Mouse (Mus musculus) layer of hippocampus, postnatal 25 days (tissue): ENCODE results near the gene Spata31d1a. TPM values are rescaled to one million over a fixed set of nuclear protein-coding genes. Genes with fewer than 3 reads are reported as not detected.

Source experiments
- DNase-seq, 2 experiments: peaks; one replicate each; pipeline ENCODE4 v3.0.0; 2022; ENCODE audit warnings: mixed read lengths in 2 of 2, low spot score in 1 of 2; ENCODE audit errors: extremely low spot score in 1 of 2
- total RNA-seq, 2 experiments: library from RNA; stranded (reverse); gene quantifications; 2 replicates each; pipeline ENCODE4 v1.2.3; 2021

Gene Spata31d1a
- total RNA-seq, 2 experiments from 2014 or later, result 0.27 to 0.38 TPM

- DNase-seq, result no peak
Observed at GRCm38 (mm10) chr13:59671521-59671920, 38.6 kb downstream of the Spata31d1a start.

DNA sequence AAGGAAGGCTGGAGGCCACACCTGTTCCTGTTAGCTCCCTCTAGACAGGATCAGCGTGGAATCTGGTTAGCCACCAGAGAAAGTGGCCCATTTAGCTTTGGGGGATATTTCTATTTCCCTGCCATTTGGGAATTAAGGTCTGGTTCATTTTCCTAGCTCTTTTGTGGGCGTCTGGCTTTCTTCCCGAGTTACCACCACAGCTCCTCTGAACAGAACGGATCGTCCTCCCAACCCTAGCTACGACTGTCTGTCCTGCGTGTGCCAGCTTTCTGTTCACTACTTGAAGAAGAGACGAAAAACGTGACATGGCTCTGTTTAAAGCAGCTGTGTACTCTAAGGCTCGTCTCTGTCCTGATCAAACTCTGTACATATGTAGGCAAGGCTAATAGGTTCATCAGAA is 40.2 kb downstream of the Spata31d1a start:
- DNase-seq, result no peak

GRCm38 (mm10) chr13:59668501-59669093 is 41.5 kb downstream of the Spata31d1a start:
- no peak for DNase-seq

- DNase-seq, result no peak
Observed at GRCm38 (mm10) chr13:59667763-59668162, 42.4 kb downstream of the Spata31d1a start.

DNA sequence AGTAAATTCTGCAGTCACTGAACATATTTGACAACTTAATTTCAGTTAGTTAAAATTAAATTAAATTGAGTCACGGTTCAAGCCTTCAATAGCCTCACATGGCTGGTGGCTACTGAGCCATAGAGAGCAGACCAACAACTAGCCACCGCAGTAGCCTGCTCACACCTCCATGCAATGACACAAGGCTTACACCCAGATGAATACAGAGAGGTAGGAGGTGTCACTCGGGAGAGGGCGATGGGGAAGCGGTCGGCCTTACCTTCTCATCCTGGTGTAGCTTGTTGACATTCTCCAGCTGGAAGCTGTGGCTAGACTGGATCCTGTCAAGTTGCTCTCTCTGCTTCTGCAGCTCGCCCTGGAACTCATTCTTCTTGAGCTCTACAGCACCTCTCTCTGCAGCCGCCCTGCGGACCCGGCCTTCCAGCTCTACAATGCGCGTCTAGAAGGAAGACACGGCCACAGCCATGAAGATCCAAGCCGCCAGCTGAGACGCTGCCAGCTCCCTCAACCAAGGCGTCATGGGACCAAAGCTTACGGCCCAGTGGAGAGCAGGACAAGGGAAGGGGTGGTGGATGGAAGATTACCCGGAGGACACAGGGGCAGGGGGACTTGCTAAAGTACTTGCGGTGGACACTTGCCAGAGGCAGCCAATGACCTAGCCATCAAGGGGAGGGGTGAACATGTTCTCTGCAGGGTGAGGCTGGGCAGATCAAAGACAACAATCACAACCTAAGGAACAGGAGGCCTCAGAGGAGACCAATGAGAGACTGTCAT is 46.0 kb downstream of the Spata31d1a start:
- no peak for DNase-seq

DNA sequence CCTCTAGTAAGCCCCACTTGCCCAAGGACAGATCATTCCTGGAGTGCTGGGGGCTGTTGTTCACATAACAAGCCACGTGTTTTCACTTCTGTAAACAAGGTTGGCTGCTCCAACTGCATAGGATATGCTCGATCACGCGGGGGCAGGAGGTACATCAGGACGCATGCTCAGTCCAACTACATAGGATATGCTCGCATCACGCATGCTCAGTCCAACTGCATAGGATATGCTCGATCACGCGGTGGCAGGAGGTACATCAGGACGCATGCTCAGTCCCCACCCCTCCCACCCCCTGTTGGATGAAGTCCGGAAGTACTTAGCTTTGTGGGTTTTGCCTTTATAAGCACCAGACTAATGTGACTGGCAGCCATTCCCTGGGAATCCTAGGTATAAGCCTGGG is 48.2 kb downstream of the Spata31d1a start:
- DNase-seq, result no peak

DNA sequence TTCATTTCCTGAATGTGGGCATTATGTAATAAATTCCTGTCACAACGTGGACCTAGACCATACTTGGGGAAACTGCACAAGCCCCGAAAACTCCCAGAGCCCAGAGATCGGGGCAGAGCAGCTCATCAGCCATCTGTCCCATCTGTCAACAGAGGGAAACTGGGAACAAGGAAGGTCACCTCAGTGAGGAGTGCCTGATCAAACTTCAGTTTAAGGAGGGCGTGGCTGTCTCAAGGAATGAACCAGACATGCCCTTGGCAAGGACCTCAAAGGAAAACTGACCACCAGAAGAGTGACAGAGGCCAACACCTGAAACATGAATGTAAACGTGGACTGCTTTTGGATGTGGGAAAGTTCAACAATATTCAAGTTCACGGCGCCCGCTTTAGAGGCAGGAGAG is 48.7 kb downstream of the Spata31d1a start:
- DNase-seq, result no peak

DNA sequence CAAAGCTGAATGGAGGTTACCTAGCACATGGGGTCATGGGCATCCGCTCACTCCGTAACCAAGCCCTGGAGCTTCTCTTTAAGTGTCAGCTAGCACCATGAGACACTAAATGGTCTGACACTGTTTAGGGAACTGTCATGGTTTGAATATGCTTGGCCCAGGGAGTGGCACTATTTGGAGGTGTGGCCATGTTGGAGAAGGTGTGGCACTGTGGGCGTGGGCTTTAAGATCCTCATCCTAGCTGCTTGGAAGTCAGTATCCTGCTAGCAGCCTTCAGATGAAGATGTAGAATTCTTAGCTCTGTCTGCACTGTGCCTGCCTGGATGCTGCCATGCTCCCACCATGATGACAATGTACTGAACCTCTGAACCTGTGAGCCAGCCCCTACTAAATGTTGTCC is 49.8 kb downstream of the Spata31d1a start:
- no peak for DNase-seq

DNA sequence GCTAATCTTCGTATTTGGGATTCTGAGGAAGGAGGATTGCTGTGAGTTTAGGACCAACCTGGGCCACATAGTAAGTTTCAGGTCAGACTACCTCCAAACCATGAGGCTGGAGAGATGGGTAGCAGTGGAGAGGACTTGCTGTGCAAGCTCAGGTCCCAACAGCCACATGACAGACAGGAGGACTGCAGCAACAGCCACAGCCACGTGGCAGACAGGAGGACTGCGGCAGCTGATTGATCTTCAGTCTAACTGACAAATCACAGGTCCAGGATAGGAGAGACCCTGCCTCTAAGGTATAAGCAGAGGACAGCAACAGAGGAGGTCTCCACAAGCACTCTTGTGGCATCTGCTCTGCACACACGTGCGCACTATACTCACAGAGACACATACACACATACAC is 52.3 kb downstream of the Spata31d1a start:
- DNase-seq, result no peak

- DNase-seq, result no peak
Observed at GRCm38 (mm10) chr13:59656975-59657388, 53.1 kb downstream of the Spata31d1a start.

- no peak for DNase-seq
Observed at GRCm38 (mm10) chr13:59656316-59656832, 53.8 kb downstream of the Spata31d1a start.

DNA sequence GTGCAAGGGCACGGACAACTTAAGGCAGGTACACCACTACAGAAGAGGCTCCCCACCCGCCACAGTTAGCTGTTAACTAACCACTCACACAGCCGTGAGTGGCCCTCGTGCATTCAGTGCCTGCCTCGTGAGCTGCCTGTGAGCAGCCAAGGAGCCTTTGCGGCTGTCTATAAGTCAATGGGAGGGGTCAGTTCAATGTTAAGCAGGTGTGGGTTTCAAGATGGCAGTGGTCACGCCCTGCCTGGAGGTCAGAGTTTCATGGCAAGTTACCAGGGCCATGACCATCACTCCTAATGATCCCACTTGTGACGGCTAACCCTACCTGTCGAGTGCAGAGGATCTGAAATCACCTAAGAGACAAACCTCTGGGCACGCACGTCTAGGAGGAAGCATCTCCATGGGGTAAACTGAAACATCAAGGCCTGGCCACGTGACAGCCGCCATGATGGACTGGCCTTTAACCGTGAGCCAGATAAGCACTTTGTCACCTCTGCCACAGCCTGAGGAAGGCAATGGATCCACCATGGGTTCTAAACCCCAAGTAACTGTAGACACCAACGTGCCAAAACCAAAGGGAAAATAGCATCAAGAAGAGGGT is 54.3 kb downstream of the Spata31d1a start:
- DNase-seq, result no peak

- no peak for DNase-seq
Observed at GRCm38 (mm10) chr13:59654465-59654864, 55.7 kb downstream of the Spata31d1a start.

DNA sequence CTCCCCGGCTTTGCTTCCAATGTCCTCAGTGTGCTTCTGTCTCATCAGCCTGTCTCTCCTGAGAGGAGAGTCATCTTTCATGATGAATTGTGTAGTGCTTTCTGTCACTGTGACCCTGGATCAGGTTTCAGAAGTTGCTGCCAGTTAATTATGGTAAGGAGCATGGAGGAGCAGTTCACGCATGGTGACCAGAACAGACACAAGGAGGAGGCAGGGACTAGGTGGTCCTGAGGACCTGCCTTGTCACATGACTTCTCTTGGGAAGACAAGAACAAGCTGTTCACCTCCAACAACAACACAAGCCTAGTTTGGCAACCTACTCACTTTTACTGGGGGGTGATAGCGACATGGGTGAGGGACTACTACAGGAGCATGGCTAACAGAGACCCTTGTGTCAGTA is 57.0 kb downstream of the Spata31d1a start:
- DNase-seq, result no peak

DNA sequence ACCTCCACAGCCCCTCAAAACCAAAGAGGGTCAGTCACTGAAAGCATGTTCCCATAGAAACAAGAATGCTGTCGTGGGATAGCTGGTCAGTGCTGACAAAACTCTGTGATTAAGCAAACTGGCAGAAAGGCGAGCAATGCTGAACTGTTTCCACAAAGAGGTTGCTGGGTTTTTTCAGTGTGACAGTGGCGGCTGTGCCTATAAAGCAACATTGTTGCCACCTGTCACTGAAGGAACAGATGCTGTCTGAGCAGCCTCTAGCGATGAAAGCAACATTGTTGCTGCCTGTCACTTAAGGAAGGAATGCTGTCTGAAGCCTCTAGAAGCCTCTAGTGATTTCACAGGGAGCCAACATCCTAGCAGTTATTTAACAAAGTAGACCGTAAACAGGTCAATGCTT is 57.5 kb downstream of the Spata31d1a start:
- no peak for DNase-seq

Other genes starting within 250 kb of the Spata31d1a start
- 100 to 1,000 TPM; 351 to 374 TPM for gene Agtpbp1, start 125.1 kb downstream of the Spata31d1a start, total RNA-seq
- gene Naa35, start 125.1 kb downstream of the Spata31d1a start, total RNA-seq, result 100 to 1,000 TPM in 1 of 2 experiments, 10 to 100 TPM in 1; 99.1 to 103 TPM
- 10 to 100 TPM; 54.3 to 62.7 TPM for gene Golm1, start 34.5 kb downstream of the Spata31d1a start, total RNA-seq
- not detected for gene 4921517D22Rik, start 16.2 kb downstream of the Spata31d1a start, total RNA-seq
- under 1 TPM; 0.12 to 0.14 TPM for gene Spata31d1b, start 2.0 kb upstream of the Spata31d1a start, total RNA-seq
- not detected for gene Spata31d1d, start 21.4 kb upstream of the Spata31d1a start, total RNA-seq
- under 1 TPM; 0.45 to 0.66 TPM for gene 1700014D04Rik, start 36.4 kb upstream of the Spata31d1a start, total RNA-seq
- gene Isca1, start 59.5 kb upstream of the Spata31d1a start, total RNA-seq, result 100 to 1,000 TPM; 129 to 152 TPM
- not detected for gene Gm49354, start 71.9 kb upstream of the Spata31d1a start, total RNA-seq
- 10 to 100 TPM; 59.0 to 64.0 TPM for gene Tut7, start 112.8 kb upstream of the Spata31d1a start, total RNA-seq